Mouse (Mus musculus) cortical plate, adult 2 months (tissue): ENCODE data around the gene Gcdh. TPM values are rescaled to one million over a fixed set of nuclear protein-coding genes. Genes with fewer than 3 reads are reported as not detected.
"Not testable (repeated sequence)": the region's sequence is repeated elsewhere in the genome, so short reads cannot be mapped to it uniquely, and the experiment has no call there.

Experiments used
- H3K27ac ChIP-seq: fragments of 200-500 bp; 2 replicates; pipeline ENCODE4 v1.5.1; 2012; ENCODE audit warnings: low read length, control low read depth, inconsistent platforms; ENCODE audit not compliant: insufficient read depth
- H3K4me1 ChIP-seq: fragments of 200-500 bp; 2 replicates; pipeline ENCODE4 v1.6.1; 2011; ENCODE audit warnings: low read length; ENCODE audit not compliant: control insufficient read depth, insufficient read depth
- H3K4me3 ChIP-seq: fragments of 200-500 bp; 2 replicates; pipeline ENCODE4 v1.5.1; 2011; ENCODE audit warnings: mild to moderate bottlenecking, low read length, control low read depth; ENCODE audit not compliant: insufficient read depth
- CTCF ChIP-seq: fragments of 200-500 bp; IDR thresholded peaks from 2 replicates; pipeline ENCODE4 v1.5.1; 2011; ENCODE audit warnings: mild to moderate bottlenecking, control low read depth, low read length; ENCODE audit not compliant: insufficient read depth; ENCODE audit errors: extremely low read depth
- POLR2A ChIP-seq: fragments of 200-500 bp; IDR thresholded peaks from 2 replicates; pipeline ENCODE4 v1.6.1; 2011; ENCODE audit warnings: mild to moderate bottlenecking, low read length, control low read depth; ENCODE audit not compliant: insufficient read depth; ENCODE audit errors: extremely low read depth
- polyA plus RNA-seq: library from polyadenylated mRNA; depleted of rRNA; stranded (reverse); fragments of >200 nt; gene quantifications from 2 replicates; pipeline ENCODE4 v1.2.3, GENCODE M21; 2012

Gene Gcdh
- polyA plus RNA-seq, 1 experiment: 81.5 TPM

DNA sequence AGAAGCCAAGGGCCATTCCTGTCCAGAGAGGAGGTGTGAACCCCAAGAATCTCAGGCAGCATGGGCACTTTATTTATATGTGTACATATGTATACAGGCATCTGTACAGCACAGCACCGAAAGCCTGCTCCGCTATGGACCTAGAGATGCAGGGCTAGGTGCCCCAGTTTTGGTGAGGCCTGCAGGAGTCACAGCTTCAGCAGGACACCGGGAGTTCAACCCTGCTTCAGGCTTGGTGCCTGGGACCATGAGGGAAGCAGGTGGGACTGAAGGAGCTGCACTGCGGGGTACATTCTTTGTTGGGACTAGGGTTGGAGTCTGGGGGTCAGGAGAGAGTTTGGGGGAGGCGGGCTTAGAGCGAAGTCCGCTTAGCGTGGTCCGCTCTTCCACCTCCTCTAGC is 18.1 kb upstream of the Gcdh start:
- 0 out of 2 replicates have a peak, but pooled peaks cover 2% of the 10 kb centered on the region for H3K4me1 ChIP-seq
- no peak overlapping the region for H3K4me3 ChIP-seq
- TF ChIP-seq CTCF (no peak), POLR2A (no peak)
- no peak overlapping the region for H3K27ac ChIP-seq

GRCm38 (mm10) chr8:84910551-84910950 is 16.8 kb upstream of the Gcdh start:
- TF ChIP-seq CTCF (no peak), POLR2A (no peak)
- Histone ChIP-seq H3K4me3 (no peak overlapping the region), H3K4me1 (0 out of 2 replicates have a peak, but pooled peaks cover 2% of the 10 kb centered on the region), H3K27ac (no peak overlapping the region)

- H3K27ac ChIP-seq: no peak overlapping the region
Observed at GRCm38 (mm10) chr8:84909949-84910348, 16.2 kb upstream of the Gcdh start.

GRCm38 (mm10) chr8:84909162-84909767 is 15.5 kb upstream of the Gcdh start:
- Histone ChIP-seq H3K4me1 (0 out of 2 replicates have a peak, but pooled peaks cover 2% of the 10 kb centered on the region), H3K4me3 (peak overlapping the region; percentile 30; the same call in 1 of the 2 replicates), H3K27ac (no peak overlapping the region)
- TF ChIP-seq POLR2A (no peak), CTCF (no peak)

More at GRCm38 (mm10) chr8:84909949-84910348, 16.2 kb upstream of the Gcdh start:
- Histone ChIP-seq H3K4me3 (no peak overlapping the region), H3K4me1 (0 out of 2 replicates have a peak, but pooled peaks cover 2% of the 10 kb centered on the region)
- no peak for TF ChIP-seq CTCF
- TF ChIP-seq POLR2A: no peak

DNA sequence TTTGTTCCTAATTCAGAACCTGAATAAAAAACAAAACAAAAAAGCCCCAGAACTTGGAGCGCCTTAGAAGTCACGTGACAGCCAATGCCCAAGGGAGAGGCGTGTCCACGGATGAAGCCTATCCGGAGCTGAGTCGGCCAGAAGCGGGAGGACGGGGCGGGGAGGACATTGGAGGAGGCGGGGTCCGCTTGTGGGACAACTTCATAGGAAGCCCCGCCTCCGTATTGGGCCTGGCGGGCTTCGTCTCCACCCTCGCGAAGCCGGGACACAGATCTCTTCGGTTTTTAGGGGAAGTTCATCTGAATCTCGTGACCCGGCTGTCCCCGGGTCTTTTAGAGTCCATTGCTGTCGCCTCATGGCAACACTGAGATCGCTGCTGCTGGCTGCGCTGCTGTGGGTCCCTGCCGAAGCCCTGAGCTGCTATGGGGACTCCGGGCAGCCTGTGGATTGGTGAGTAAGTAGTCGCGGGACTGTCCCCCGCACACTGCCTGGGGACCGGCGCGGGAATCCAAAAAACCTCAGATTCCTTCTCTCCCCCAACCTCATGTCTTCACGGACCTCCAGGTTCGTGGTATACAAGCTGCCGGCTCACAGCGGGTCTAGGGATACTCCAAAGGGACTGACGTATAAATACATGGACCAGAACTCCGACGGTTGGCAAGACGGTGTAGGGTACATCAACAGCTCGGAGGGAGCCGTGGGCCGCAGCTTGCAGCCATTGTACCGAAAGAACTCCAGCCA is 14.9 kb upstream of the Gcdh start, which contains the start of gene Dnase2a:
TSS of gene Dnase2a (plus strand) at position 140 of the 741 bp plus-strand sequence.
- Histone ChIP-seq H3K4me3 (peak within 1 kb of the TSS; percentile 30), H3K27ac (no peak within 1 kb of the TSS), H3K4me1 (peaks cover 2% of the 10 kb centered on the region; the same call in 1 of the 2 replicates)
- no peak for TF ChIP-seq POLR2A
- no peak for TF ChIP-seq CTCF

DNA sequence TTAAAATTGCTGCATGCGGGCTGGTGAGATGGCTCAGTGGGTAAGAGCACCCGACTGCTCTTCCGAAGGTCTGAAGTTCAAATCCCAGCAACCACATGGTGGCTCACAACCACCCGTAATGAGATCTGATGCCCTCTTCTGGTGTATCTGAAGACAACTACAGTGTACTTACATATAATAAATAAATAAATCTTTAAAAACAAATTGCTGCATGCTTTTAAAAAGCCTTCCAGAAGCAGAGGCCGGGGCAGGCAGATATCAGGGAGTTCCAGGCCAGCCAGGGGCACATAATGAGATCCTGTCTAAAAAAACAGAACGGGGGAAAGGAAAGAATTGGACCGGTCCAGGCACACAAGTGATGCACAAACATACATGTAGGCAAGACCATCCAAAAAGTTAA is 14.3 kb upstream of the Gcdh start:
- peak overlapping the region; percentile 30; the same call in 1 of the 2 replicates for H3K4me3 ChIP-seq
- H3K4me1 ChIP-seq, H3K27ac ChIP-seq: not testable (repeated sequence)

GRCm38 (mm10) chr8:84907493-84907892 is 13.8 kb upstream of the Gcdh start:
- Histone ChIP-seq H3K27ac (no peak overlapping the region), H3K4me3 (no peak overlapping the region), H3K4me1 (peaks cover 1% of the 10 kb centered on the region; the same call in 1 of the 2 replicates)
- TF ChIP-seq POLR2A: no peak
- TF ChIP-seq CTCF: no peak

DNA sequence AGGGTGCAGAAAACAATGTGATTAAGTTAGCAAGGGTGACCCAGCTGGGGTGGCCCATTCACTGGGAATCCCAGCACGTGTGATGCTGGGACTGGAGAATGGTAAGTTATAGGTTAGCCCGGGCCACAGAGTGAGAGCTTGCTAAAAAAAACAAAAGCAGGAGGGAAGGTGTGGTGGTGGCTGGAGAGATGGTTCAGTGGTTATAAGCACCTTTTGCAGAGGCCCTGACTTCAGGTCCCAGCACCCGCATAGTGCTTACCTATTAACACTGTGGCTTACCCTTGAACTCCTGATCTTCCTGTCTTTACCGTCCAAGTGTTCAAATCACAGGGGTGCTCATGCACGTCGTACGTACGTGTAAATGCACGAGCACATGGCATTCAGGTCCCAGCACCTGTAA is 13.3 kb upstream of the Gcdh start:
- H3K27ac ChIP-seq: no peak overlapping the region
- TF ChIP-seq CTCF (no peak), POLR2A (no peak)
- H3K4me1 ChIP-seq: peaks cover 1% of the 10 kb centered on the region; the same call in 1 of the 2 replicates
- no peak overlapping the region for H3K4me3 ChIP-seq

DNA sequence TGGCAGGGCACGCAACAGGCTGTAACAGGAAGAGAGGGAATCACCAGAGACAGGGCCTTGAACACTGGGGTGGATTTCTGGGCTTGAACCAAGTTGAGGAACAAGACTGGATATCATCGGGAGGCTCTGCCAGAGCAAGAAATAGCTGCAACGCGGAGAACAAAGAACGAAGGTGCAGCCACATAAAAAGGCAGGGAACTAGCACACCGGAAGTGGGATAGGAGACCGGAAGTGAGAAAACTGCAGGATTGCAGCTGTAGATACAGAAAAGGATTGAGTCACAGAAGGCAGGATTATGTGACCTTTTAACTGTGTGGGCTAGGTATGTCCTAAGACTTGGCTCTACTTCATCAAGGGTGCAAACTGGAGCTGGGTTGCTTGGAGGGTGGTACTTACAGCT is 10.6 kb upstream of the Gcdh start:
- Histone ChIP-seq H3K4me1 (peaks cover 1% of the 10 kb centered on the region; the same call in 1 of the 2 replicates), H3K4me3 (no peak overlapping the region), H3K27ac (no peak overlapping the region)
- TF ChIP-seq CTCF (no peak), POLR2A (no peak)
